Mouse (Mus musculus): ENCODE measurements at regions not wholly inside any gene's neighbourhood (a gene's known extent, or its start where the extent isn't known, plus 50 kb on each side); places are given as distances from the start of the nearest gene placed in this dataset.

DNA sequence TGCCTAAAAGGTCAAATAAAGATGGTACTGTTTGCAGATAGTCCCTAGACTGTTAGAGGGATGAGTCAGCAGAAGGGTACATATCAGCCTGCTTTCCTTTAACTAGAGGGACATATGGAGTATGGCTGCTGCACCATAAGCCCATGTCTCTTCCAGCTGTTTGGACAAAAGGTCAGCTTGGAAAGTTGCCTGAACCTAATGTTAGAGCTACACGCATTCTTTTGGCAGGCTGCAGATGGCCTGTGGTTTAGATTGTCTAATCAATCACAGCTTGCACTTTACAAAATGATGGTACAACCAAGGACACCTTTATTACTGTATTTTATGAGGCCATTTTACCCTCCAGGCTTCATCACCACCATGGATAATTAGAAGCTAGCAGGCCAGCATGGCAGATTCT is 432.5 kb upstream of the Fat3 start:
- TF ChIP-seq MAFK (IDR thresholded peaks at IDR 0.05; ENCODE audit: insufficient read depth, low read depth, low read length) (no peak), ZNF384 (IDR thresholded peaks at IDR 0.05; ENCODE audit: low read depth, low read length) (no peak), HCFC1 (IDR thresholded peaks at IDR 0.05; ENCODE audit: borderline replicate concordance, insufficient read depth, low read length) (no peak), ZC3H11A (IDR thresholded peaks at IDR 0.05; ENCODE audit: borderline replicate concordance, low read depth, low read length) (no peak)
